Mouse (Mus musculus) layer of hippocampus, postnatal 10 days (tissue): ENCODE data around the gene Psg17. TPM values are rescaled to one million over a fixed set of nuclear protein-coding genes. Genes with fewer than 3 reads are reported as not detected.

Source experiments
- total RNA-seq, 2 experiments: library from RNA; stranded (reverse); gene quantifications; 2 replicates each; pipeline ENCODE4 v1.2.3; 2021

The Psg17 gene
- total RNA-seq, 2 experiments from 2014 or later: not detected

Other genes with a start within 250 kb of the Psg17 start
- gene Psg23, start 205.1 kb downstream of the Psg17 start, total RNA-seq: not detected
- gene Psg21, start 164.9 kb downstream of the Psg17 start, total RNA-seq: not detected
- gene Psg20, start 135.4 kb downstream of the Psg17 start, total RNA-seq: not detected
- gene Psg22, start 103.5 kb downstream of the Psg17 start, total RNA-seq: not detected
- not detected for gene Psg19, start 23.1 kb downstream of the Psg17 start, total RNA-seq
- gene Mill2, start 18.4 kb upstream of the Psg17 start, total RNA-seq: 1 to 10 TPM; 1.5 to 2.2 TPM
- gene Pglyrp1, start 49.7 kb upstream of the Psg17 start, total RNA-seq: 10 to 100 TPM; 22.0 to 27.9 TPM
- gene Ccdc61, start 88.8 kb upstream of the Psg17 start, total RNA-seq: 10 to 100 TPM; 11.9 to 14.4 TPM
- 100 to 1,000 TPM; 106 to 112 TPM for gene Nova2, start 104.3 kb upstream of the Psg17 start, total RNA-seq
- gene Nanos2, start 165.8 kb upstream of the Psg17 start, total RNA-seq: 1 to 10 TPM in 1 of 2 experiments, under 1 TPM in 1; 0.91 to 1.3 TPM
- gene Mypop, start 169.6 kb upstream of the Psg17 start, total RNA-seq: 10 to 100 TPM; 28.0 to 29.1 TPM
- 10 to 100 TPM; 45.5 to 49.7 TPM for gene Irf2bp1, start 182.4 kb upstream of the Psg17 start, total RNA-seq
- gene Foxa3, start 201.9 kb upstream of the Psg17 start, total RNA-seq: not detected
- gene Sympk, start 202.8 kb upstream of the Psg17 start, total RNA-seq: 10 to 100 TPM; 88.4 to 90.2 TPM
- under 1 TPM; 0.21 to 0.58 TPM for gene Rsph6a, start 233.1 kb upstream of the Psg17 start, total RNA-seq